Mouse (Mus musculus): ENCODE measurements around the gene Fhl2.
A peak's percentile ranks its signal among the peaks of the same experiment; 100 is the strongest.
"Not testable (repeated sequence)": the region's sequence is repeated elsewhere in the genome, so short reads cannot be mapped to it uniquely, and the experiment has no call there.

Gene Fhl2

GRCm38 (mm10) chr1:43191078-43191477, 5.7 kb downstream of the Fhl2 start:
- DNase-seq: no peak

- not testable (repeated sequence) for DNase-seq
These were observed 7.9 kb downstream of the Fhl2 start for GRCm38 (mm10) chr1:43188893-43189292.

GRCm38 (mm10) chr1:43186334-43186733, 10.4 kb downstream of the Fhl2 start:
- DNase-seq: no peak

GRCm38 (mm10) chr1:43180912-43181311, 15.9 kb downstream of the Fhl2 start:
- DNase-seq: no peak

GRCm38 (mm10) chr1:43178780-43179179, 18.0 kb downstream of the Fhl2 start:
- DNase-seq: no peak

GRCm38 (mm10) chr1:43178378-43178777, 18.4 kb downstream of the Fhl2 start:
- no peak for DNase-seq

- no peak for DNase-seq
These were observed 23.2 kb downstream of the Fhl2 start for GRCm38 (mm10) chr1:43173283-43174226.

GRCm38 (mm10) chr1:43171816-43172215, 25.0 kb downstream of the Fhl2 start:
- no peak for DNase-seq

- DNase-seq: no peak
These were observed 25.7 kb downstream of the Fhl2 start for GRCm38 (mm10) chr1:43171093-43171492.

GRCm38 (mm10) chr1:43169661-43170060, 27.1 kb downstream of the Fhl2 start:
- DNase-seq: no peak

GRCm38 (mm10) chr1:43169227-43169626, 27.6 kb downstream of the Fhl2 start:
- no peak for DNase-seq

GRCm38 (mm10) chr1:43168618-43169017, 28.2 kb downstream of the Fhl2 start:
- DNase-seq: no peak

GRCm38 (mm10) chr1:43168026-43168425, 28.8 kb downstream of the Fhl2 start:
- DNase-seq: no peak

- no peak for DNase-seq
These were observed 32.2 kb downstream of the Fhl2 start for GRCm38 (mm10) chr1:43164582-43164981.

GRCm38 (mm10) chr1:43163467-43164418, 33.0 kb downstream of the Fhl2 start:
- peak; percentile 8 for DNase-seq

GRCm38 (mm10) chr1:43163084-43163466, 33.7 kb downstream of the Fhl2 start:
- DNase-seq: no peak

- no peak for DNase-seq
These were observed 34.4 kb downstream of the Fhl2 start for GRCm38 (mm10) chr1:43162394-43162793.

GRCm38 (mm10) chr1:43159429-43159828, 37.4 kb downstream of the Fhl2 start:
- no peak for DNase-seq

- no peak for DNase-seq
These were observed 38.9 kb downstream of the Fhl2 start for GRCm38 (mm10) chr1:43157907-43158306.

- no peak for DNase-seq
These were observed 42.3 kb downstream of the Fhl2 start for GRCm38 (mm10) chr1:43154491-43154890.

- no peak for DNase-seq
These were observed 43.2 kb downstream of the Fhl2 start for GRCm38 (mm10) chr1:43153538-43153937.

GRCm38 (mm10) chr1:43152626-43153025, 44.2 kb downstream of the Fhl2 start:
- no peak for DNase-seq

GRCm38 (mm10) chr1:43150225-43150624, 46.6 kb downstream of the Fhl2 start:
- no peak for DNase-seq

- no peak for DNase-seq
These were observed 49.3 kb downstream of the Fhl2 start for GRCm38 (mm10) chr1:43147474-43147873.

Data from cerebellum, adult 11 months (tissue).